Mouse (Mus musculus) kidney, postnatal 10 days (tissue): Measurements from ENCODE around the gene Mip.
"Not testable (repeated sequence)": the region's sequence is repeated elsewhere in the genome, so short reads cannot be mapped to it uniquely, and the experiment has no call there.

Experiments used
- DNase-seq: peaks from one replicate; pipeline ENCODE4 v3.0.0; 2021; ENCODE audit warnings: mixed read lengths

Mip gene

GRCm38 (mm10) chr10:128250565-128250964, 24.9 kb downstream of the Mip start:
- no peak for DNase-seq

- DNase-seq, result no peak
Measured at GRCm38 (mm10) chr10:128253677-128254255, 28.1 kb downstream of the Mip start, which contains the start of gene Apon. Gene Apon, plus strand, starts transcription at chr10:128254096.

- DNase-seq, result no peak
Measured at GRCm38 (mm10) chr10:128255925-128256324, 30.3 kb downstream of the Mip start.

GRCm38 (mm10) chr10:128256328-128256727, 30.7 kb downstream of the Mip start:
- DNase-seq, result no peak

- no peak for DNase-seq
Measured at GRCm38 (mm10) chr10:128258953-128259352, 33.3 kb downstream of the Mip start.

- DNase-seq, result no peak
Measured at GRCm38 (mm10) chr10:128259946-128260345, 34.3 kb downstream of the Mip start.

- not testable (repeated sequence) for DNase-seq
Measured at GRCm38 (mm10) chr10:128260376-128260775, 34.7 kb downstream of the Mip start.

- DNase-seq, result no peak
Measured at GRCm38 (mm10) chr10:128262300-128262699, 36.7 kb downstream of the Mip start.

GRCm38 (mm10) chr10:128263393-128264310, 38.0 kb downstream of the Mip start:
- no peak for DNase-seq

GRCm38 (mm10) chr10:128268371-128268770, 42.7 kb downstream of the Mip start, which contains the start of gene Apof:
Gene Apof, plus strand, starts transcription at chr10:128268671.
- no peak for DNase-seq

- no peak for DNase-seq
Measured at GRCm38 (mm10) chr10:128269206-128269910, 43.7 kb downstream of the Mip start.

GRCm38 (mm10) chr10:128270287-128270841, 44.7 kb downstream of the Mip start, which contains the start of gene Stat2:
Gene Stat2, plus strand, starts transcription at chr10:128270559.
- DNase-seq, result peak; percentile 98

- no peak for DNase-seq
Measured at GRCm38 (mm10) chr10:128270866-128271265, 45.2 kb downstream of the Mip start.

- no peak for DNase-seq
Measured at GRCm38 (mm10) chr10:128271883-128272282, 46.2 kb downstream of the Mip start.

- DNase-seq, result not testable (repeated sequence)
Measured at GRCm38 (mm10) chr10:128272819-128273439, 47.3 kb downstream of the Mip start.

- DNase-seq, result not testable (repeated sequence)
Measured at GRCm38 (mm10) chr10:128275374-128275773, 49.7 kb downstream of the Mip start.

GRCm38 (mm10) chr10:128278158-128278557, 52.5 kb downstream of the Mip start:
- DNase-seq, result no peak

- DNase-seq, result no peak
Measured at GRCm38 (mm10) chr10:128280943-128281342, 55.3 kb downstream of the Mip start.
